Mouse (Mus musculus): Measurements from ENCODE around the gene Pvalb. TPM values are rescaled to one million over a fixed set of nuclear protein-coding genes. Genes with fewer than 3 reads are reported as not detected.

Gene Pvalb
- not detected for polyA plus RNA-seq (2017; shearing (Covaris generic))

DNA sequence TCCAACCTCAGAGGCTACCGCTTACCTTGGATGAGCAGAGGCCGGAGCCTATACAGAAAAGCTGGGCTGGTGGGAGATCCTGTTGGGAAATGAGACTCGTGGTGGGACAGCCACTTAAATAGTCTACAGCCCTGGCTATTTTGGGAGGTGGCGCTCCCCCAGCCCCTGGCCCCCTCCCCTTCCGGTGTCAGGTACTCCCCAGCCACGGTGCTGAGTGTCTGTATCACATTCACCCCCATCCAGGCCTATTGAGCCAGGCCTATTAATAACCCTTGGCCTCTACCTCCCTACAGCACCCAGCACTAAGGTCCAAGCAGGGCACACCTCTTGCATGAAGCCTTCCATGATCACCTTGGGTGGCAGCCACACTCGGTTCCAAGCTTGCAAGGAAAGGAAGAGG lies at the start of gene Pvalb:
TSS of gene Pvalb (minus strand) at position 89 of the 400 bp plus-strand sequence.

DNA sequence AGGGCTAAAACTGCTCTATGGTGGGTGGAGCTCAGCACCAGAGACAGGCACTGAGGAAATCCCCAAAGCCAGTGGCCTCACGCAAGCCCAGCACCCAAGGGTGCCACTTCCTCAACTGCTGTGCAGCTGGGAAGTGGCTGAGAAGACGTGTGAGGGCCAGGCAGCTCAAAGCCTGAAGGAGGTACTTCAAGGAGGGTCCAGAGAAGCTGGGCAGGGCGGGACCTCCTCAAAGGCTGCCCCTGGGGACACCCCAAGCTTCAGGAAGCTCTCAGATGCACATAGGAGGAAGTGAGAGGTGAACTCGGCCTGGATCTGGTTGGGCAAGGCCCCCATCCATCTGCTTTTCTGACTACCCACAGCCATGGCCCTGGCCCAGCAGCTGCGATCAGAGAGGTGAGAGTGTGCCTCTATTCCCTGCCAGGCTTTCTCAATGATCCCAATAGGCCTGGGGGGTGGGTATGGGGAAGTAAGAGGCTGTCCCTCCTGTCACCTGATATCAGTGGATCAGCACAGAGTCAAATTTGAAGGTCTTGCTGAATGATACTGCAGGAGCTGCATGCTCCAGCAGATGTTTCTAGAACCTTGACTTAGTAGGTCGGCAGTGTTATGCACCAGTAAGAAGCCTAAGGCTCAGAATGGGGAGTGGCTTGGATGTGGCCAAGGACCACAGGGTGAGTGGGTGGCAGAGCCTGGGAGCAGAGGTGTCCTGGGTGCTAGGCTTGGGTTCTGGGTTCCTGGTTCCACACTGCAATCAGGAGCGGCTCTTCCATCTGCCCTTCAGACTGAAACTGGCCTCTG lies 38.7 kb upstream of the Pvalb start, which contains the start of gene Ncf4:
TSS of gene Ncf4 (plus strand) at position 107 of the 798 bp plus-strand sequence.

DNA sequence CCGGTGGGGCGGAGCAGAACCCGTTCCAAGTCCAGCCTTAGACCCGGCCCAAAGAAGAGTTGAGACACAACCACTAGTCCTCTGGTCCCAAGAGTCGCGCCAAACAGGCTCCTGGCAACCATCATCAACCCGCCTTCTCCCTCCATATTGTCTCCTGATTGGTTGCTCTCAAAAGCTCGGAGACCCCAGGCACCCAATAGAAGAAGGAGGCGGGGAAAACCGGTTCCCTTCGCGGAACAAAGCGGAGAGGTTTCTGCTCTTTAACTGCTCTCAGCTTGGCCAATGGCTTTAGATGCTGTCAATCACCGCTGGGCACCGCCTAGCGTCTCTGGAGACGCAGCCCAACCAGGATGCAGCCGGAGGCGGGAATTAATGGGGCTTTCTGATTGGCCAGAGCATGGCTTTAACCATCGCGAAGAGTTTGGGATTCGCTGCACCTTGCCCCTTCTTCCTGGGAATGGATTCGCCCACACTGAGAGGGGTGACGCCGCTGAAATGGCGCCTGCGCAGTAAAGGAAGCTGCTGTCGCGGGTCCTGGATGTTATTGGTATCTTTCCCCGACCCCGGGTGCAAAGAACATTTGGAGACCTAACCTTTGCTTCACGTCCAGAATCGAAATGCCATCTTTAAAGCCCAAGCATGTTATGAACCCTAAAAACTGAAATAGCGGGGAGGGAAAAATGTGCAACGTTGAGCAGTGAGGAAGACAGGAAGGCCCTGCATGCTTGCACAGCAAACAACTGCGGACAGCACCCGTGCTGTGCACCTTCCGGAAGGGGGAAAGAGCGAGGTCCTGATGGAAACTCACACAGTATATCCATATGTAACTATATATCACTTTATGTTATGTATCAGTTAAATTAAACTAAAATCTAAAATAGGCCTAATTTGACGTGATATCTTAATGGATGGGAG lies 32.0 kb downstream of the Pvalb start, which contains the start of gene Ift27:
TSS of gene Ift27 (minus strand) at position 136 of the 915 bp plus-strand sequence.

Other genes with a start within 250 kb of the Pvalb start
- 6.1 TPM for gene Foxred2, start 249.7 kb downstream of the Pvalb start, polyA plus RNA-seq (2017; shearing (Covaris generic))
- 204 TPM for gene Eif3d, start 235.6 kb downstream of the Pvalb start, polyA plus RNA-seq (2017; shearing (Covaris generic))
- 0.04 TPM for gene Cacng2, start 86.4 kb downstream of the Pvalb start, polyA plus RNA-seq (2017; shearing (Covaris generic))
- gene Ift27, start 32.3 kb downstream of the Pvalb start, polyA plus RNA-seq (2017; shearing (Covaris generic)), result 58.3 TPM
- 204 TPM for gene Ncf4, start 38.4 kb upstream of the Pvalb start, polyA plus RNA-seq (2017; shearing (Covaris generic))
- gene Csf2rb2, start 99.3 kb upstream of the Pvalb start, polyA plus RNA-seq (2017; shearing (Covaris generic)), result not detected
- 0.72 TPM for gene Csf2rb, start 119.4 kb upstream of the Pvalb start, polyA plus RNA-seq (2017; shearing (Covaris generic))
- gene Tex33, start 189.5 kb upstream of the Pvalb start, polyA plus RNA-seq (2017; shearing (Covaris generic)), result not detected
- gene Tst, start 199.5 kb upstream of the Pvalb start, polyA plus RNA-seq (2017; shearing (Covaris generic)), result 1.3 TPM
- 7.1 TPM for gene Mpst, start 200.0 kb upstream of the Pvalb start, polyA plus RNA-seq (2017; shearing (Covaris generic))
- 23.3 TPM for gene Kctd17, start 222.2 kb upstream of the Pvalb start, polyA plus RNA-seq (2017; shearing (Covaris generic))

Measured in CD4-positive, CD25-positive, alpha-beta regulatory T cell (primary cell).